In the genomic region with DNA sequence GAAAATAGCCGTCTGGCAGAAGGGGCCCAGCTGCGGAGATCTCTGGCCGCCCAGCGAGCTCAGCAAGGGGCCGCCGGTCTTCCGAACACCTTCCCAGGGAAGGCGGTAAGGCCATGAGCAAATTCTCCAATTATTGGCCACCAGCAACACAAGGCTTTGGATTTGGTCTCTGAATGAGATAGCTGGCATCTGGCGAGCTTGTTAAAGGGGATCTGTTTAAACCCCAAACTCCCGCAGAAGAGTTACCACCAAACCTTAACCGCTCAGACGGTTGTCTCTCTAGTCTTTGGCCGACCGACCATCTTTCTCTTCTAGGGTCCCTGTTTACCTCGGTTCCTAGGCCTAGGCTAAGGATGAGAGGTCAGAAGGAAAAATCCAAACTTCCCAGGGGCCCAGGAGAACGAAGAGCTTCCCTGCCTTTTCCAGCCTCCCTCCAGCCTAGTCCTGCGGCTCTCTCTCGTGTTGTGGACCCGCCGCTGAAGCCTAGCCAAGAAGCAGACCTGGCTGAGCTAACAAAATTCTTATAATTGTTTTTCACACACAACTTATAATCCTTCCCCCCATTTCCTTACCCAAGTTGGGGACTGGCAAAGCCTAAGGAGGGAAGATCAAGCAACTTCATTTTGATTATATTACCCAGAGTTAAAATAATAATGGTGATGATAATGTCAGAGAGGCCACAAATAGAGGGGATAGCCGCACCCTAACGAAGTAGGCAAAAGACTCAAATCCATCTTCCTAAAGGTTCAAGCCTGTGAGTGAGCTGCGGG, we compare ENCODE assay signal across 11 mouse cellular contexts. TPM values are rescaled to one million over a fixed set of nuclear protein-coding genes. Genes with fewer than 3 reads are reported as not detected.
DNase-seq lines count a peak whose midpoint lies in the region; ATAC-seq and TF ChIP-seq lines count a peak whose summit lies in the region.
"Had no signal": no experiment of that assay in that cellular context is flagged by ENCODE, and none has a peak within 500 bp of the region (broad histone marks: within the 10 kb centered on the region; RNA-seq: fewer than 3 reads in every experiment).

No protein-coding gene starts in this region.

- peak overlapping the region; percentile 30 for H3K9ac ChIP-seq in lung, embryonic 15.5 days
- H3K9ac ChIP-seq in hindbrain, embryonic 14.5 days: peak overlapping the region; percentile 97
- H3K9ac ChIP-seq in intestine, embryonic 16.5 days (ENCODE audit: low read depth, low read length): peak overlapping the region; percentile 46
- peak overlapping the region; percentile 100 for H3K9ac ChIP-seq in neural tube, embryonic 13.5 days
- H3K9ac ChIP-seq in forebrain, embryonic 16.5 days (replicated peaks; ENCODE audit: low read depth, low read length): no peak overlapping the region
- H3K9ac ChIP-seq: limb, embryonic 13.5 days had no signal

- no peak for DNase-seq in lung, adult 2 months
- DNase-seq in hindbrain, embryonic 14.5 days (ENCODE audit: low spot score): no peak
- no peak for DNase-seq in ovary, postnatal 36 days (ENCODE audit: low spot score)
- no peak for DNase-seq in embryo, embryonic 10.5 days (ENCODE audit: low spot score)

- no peaks in the 10 kb centered on the region for H3K9me3 ChIP-seq in lung, embryonic 15.5 days
- H3K9me3 ChIP-seq in hindbrain, embryonic 14.5 days (ENCODE audit: control insufficient read depth, low read length): no peaks in the 10 kb centered on the region
- H3K9me3 ChIP-seq in intestine, embryonic 16.5 days (ENCODE audit: control insufficient read depth, low read length): no peaks in the 10 kb centered on the region
- no peaks in the 10 kb centered on the region for H3K9me3 ChIP-seq in neural tube, embryonic 13.5 days
- no peaks in the 10 kb centered on the region for H3K9me3 ChIP-seq in forebrain, embryonic 16.5 days (ENCODE audit: control insufficient read depth, low read length)
- H3K9me3 ChIP-seq: limb, embryonic 13.5 days had no signal

- TF ChIP-seq CTCF in lung, adult 2 months (IDR thresholded peaks at IDR 0.05; ENCODE audit: insufficient read depth, low read length): no peak

- ATAC-seq in lung, embryonic 15.5 days (ENCODE audit: borderline replicate concordance, extremely low read depth, low FRiP score, low TSS enrichment): no peak
- no peak for ATAC-seq in hindbrain, embryonic 14.5 days (ENCODE audit: low FRiP score)
- ATAC-seq in intestine, embryonic 16.5 days: no peak
- ATAC-seq in neural tube, embryonic 13.5 days (ENCODE audit: low read depth): no peak
- ATAC-seq in forebrain, embryonic 16.5 days: no peak

- peaks cover 16% of the 10 kb centered on the region for H3K4me1 ChIP-seq in lung, embryonic 15.5 days
- H3K4me1 ChIP-seq in lung, adult 2 months (ENCODE audit: control insufficient read depth, insufficient read depth, low read length): peaks cover 3% of the 10 kb centered on the region; the same call in 1 of the 2 replicates
- H3K4me1 ChIP-seq in hindbrain, embryonic 14.5 days (replicated peaks; ENCODE audit: control insufficient read depth, insufficient read depth, low read length): no peaks in the 10 kb centered on the region
- peaks cover 24% of the 10 kb centered on the region for H3K4me1 ChIP-seq in intestine, embryonic 16.5 days (ENCODE audit: control insufficient read depth, insufficient read depth, low read length)
- H3K4me1 ChIP-seq in neural tube, embryonic 13.5 days (replicated peaks): peaks cover 80% of the 10 kb centered on the region
- H3K4me1 ChIP-seq in forebrain, embryonic 16.5 days (replicated peaks; ENCODE audit: control insufficient read depth, insufficient read depth, low read length): no peaks in the 10 kb centered on the region; the same call in 1 of the 2 replicates

- 13% methylated on average over 23 of the region's 23 CpGs for WGBS in lung, embryonic 15.5 days
- WGBS in lung, adult 2 months: 43% methylated on average over 23 of the region's 23 CpGs
- 4% methylated on average over 23 of the region's 23 CpGs for WGBS in hindbrain, embryonic 14.5 days
- WGBS in intestine, embryonic 16.5 days: 22% methylated on average over 23 of the region's 23 CpGs
- WGBS in neural tube, embryonic 13.5 days: 3% methylated on average over 23 of the region's 23 CpGs
- WGBS in forebrain, embryonic 16.5 days: 3% methylated on average over 23 of the region's 23 CpGs

- peak overlapping the region; percentile 70 for H3K4me2 ChIP-seq in lung, embryonic 15.5 days
- peak overlapping the region; percentile 77 for H3K4me2 ChIP-seq in hindbrain, embryonic 14.5 days (replicated peaks)
- peak overlapping the region; percentile 79 for H3K4me2 ChIP-seq in intestine, embryonic 16.5 days (ENCODE audit: low read depth, low read length)
- H3K4me2 ChIP-seq in neural tube, embryonic 13.5 days: peak overlapping the region; percentile 96
- H3K4me2 ChIP-seq in forebrain, embryonic 16.5 days (ENCODE audit: low read length): no peak overlapping the region

- no peak for TF ChIP-seq POLR2A in lung, adult 2 months (IDR thresholded peaks at IDR 0.05; ENCODE audit: borderline replicate concordance, extremely low read depth, low read depth, low read length)

- H3K27ac ChIP-seq in lung, embryonic 15.5 days: peak overlapping the region; percentile 85
- H3K27ac ChIP-seq in hindbrain, embryonic 14.5 days: peak overlapping the region; percentile 99
- peak overlapping the region; percentile 46 for H3K27ac ChIP-seq in intestine, embryonic 16.5 days (ENCODE audit: low read length)
- peak overlapping the region; percentile 100 for H3K27ac ChIP-seq in neural tube, embryonic 13.5 days (replicated peaks)
- H3K27ac ChIP-seq in forebrain, embryonic 16.5 days (ENCODE audit: low read length): no peak overlapping the region
- H3K27ac ChIP-seq: limb, embryonic 13.5 days had no signal

- H3K36me3 ChIP-seq in lung, embryonic 15.5 days: no peaks in the 10 kb centered on the region
- H3K36me3 ChIP-seq in hindbrain, embryonic 14.5 days (replicated peaks; ENCODE audit: control insufficient read depth, insufficient read depth): no peaks in the 10 kb centered on the region
- H3K36me3 ChIP-seq in intestine, embryonic 16.5 days (ENCODE audit: control insufficient read depth, insufficient read depth, low read length): no peaks in the 10 kb centered on the region
- H3K36me3 ChIP-seq in neural tube, embryonic 13.5 days: peaks cover 52% of the 10 kb centered on the region
- H3K36me3 ChIP-seq in forebrain, embryonic 16.5 days (ENCODE audit: control insufficient read depth, insufficient read depth): no peaks in the 10 kb centered on the region
- H3K36me3 ChIP-seq: limb, embryonic 13.5 days had no signal

- H3K27me3 ChIP-seq in lung, embryonic 15.5 days: peaks cover 95% of the 10 kb centered on the region
- H3K27me3 ChIP-seq in hindbrain, embryonic 14.5 days (ENCODE audit: control insufficient read depth, insufficient read depth, low read length): peaks cover 88% of the 10 kb centered on the region
- peaks cover 35% of the 10 kb centered on the region for H3K27me3 ChIP-seq in intestine, embryonic 16.5 days (replicated peaks; ENCODE audit: control insufficient read depth, insufficient read depth, low read length)
- H3K27me3 ChIP-seq in neural tube, embryonic 13.5 days: no peaks in the 10 kb centered on the region
- peaks cover 97% of the 10 kb centered on the region for H3K27me3 ChIP-seq in forebrain, embryonic 16.5 days (replicated peaks; ENCODE audit: control insufficient read depth, insufficient read depth, low read length)

- peak overlapping the region; percentile 59 for H3K4me3 ChIP-seq in lung, embryonic 15.5 days
- H3K4me3 ChIP-seq in lung, adult 2 months (replicated peaks; ENCODE audit: extremely low read depth, low read depth, low read length): no peak overlapping the region
- H3K4me3 ChIP-seq in hindbrain, embryonic 14.5 days (replicated peaks; ENCODE audit: low read length): peak overlapping the region; percentile 48
- peak overlapping the region; percentile 50; the same call in 1 of the 2 replicates for H3K4me3 ChIP-seq in intestine, embryonic 16.5 days (ENCODE audit: low read length)
- H3K4me3 ChIP-seq in neural tube, embryonic 13.5 days: peak overlapping the region; percentile 99
- H3K4me3 ChIP-seq in forebrain, embryonic 16.5 days (replicated peaks; ENCODE audit: low read length): no peak overlapping the region
- H3K4me3 ChIP-seq: erythroblast, embryonic 14.5 days had no signal

RNA-seq across cellular contexts. Expression of a gene that starts 0.6 kb away (rescaled TPM):
- 46.1 and 54.1 TPM in 2 replicates for polyA plus RNA-seq in lung, embryonic 15.5 days (2015; fragmentation: Nextera tagmentation; extraction: Ambion mirVana)
- polyA plus RNA-seq in lung, adult 2 months (2012; rRNA removed): 12.1 and 15.6 TPM in 2 replicates
- polyA plus RNA-seq in hindbrain, embryonic 14.5 days (2014; fragmentation: Nextera tagmentation; extraction: Ambion mirVana): 140 and 157 TPM in 2 replicates
- 26.4 and 28.7 TPM in 2 replicates for polyA plus RNA-seq in intestine, embryonic 16.5 days (2015; fragmentation: Nextera tagmentation; extraction: Ambion mirVana)
- 67.1 and 88.3 TPM in 2 replicates for polyA plus RNA-seq in neural tube, embryonic 13.5 days (2015; fragmentation: Nextera tagmentation; extraction: Ambion mirVana)
- polyA plus RNA-seq in forebrain, embryonic 16.5 days (2015; fragmentation: Nextera tagmentation; extraction: Ambion mirVana): not detected in 2 replicates
- polyA plus RNA-seq: cortical plate, adult 2 months; erythroblast, embryonic 14.5 days had no signal

RNA-seq across cellular contexts. Expression of a gene that starts 10.3 kb away (rescaled TPM):
- polyA plus RNA-seq in lung, embryonic 15.5 days (2015; fragmentation: Nextera tagmentation; extraction: Ambion mirVana): 15.2 and 16.9 TPM in 2 replicates
- 8.1 and 8.2 TPM in 2 replicates for polyA plus RNA-seq in lung, adult 2 months (2012; rRNA removed)
- polyA plus RNA-seq in hindbrain, embryonic 14.5 days (2014; fragmentation: Nextera tagmentation; extraction: Ambion mirVana): 71.4 and 90.1 TPM in 2 replicates
- 11.1 and 11.3 TPM in 2 replicates for polyA plus RNA-seq in intestine, embryonic 16.5 days (2015; fragmentation: Nextera tagmentation; extraction: Ambion mirVana)
- 171 and 174 TPM in 2 replicates for polyA plus RNA-seq in neural tube, embryonic 13.5 days (2015; fragmentation: Nextera tagmentation; extraction: Ambion mirVana)
- polyA plus RNA-seq in forebrain, embryonic 16.5 days (2015; fragmentation: Nextera tagmentation; extraction: Ambion mirVana): not detected in 2 replicates
- polyA plus RNA-seq: cortical plate, adult 2 months; erythroblast, embryonic 14.5 days had no signal

RNA-seq across cellular contexts. Expression of a gene that starts 15.5 kb away (rescaled TPM):
- 4.3 and 4.4 TPM in 2 replicates for polyA plus RNA-seq in lung, embryonic 15.5 days (2015; fragmentation: Nextera tagmentation; extraction: Ambion mirVana)
- polyA plus RNA-seq in lung, adult 2 months (2012; rRNA removed): 9.9 and 12.5 TPM in 2 replicates
- polyA plus RNA-seq in hindbrain, embryonic 14.5 days (2014; fragmentation: Nextera tagmentation; extraction: Ambion mirVana): 4.0 and 5.4 TPM in 2 replicates
- 1.8 and 2.0 TPM in 2 replicates for polyA plus RNA-seq in intestine, embryonic 16.5 days (2015; fragmentation: Nextera tagmentation; extraction: Ambion mirVana)
- polyA plus RNA-seq in neural tube, embryonic 13.5 days (2015; fragmentation: Nextera tagmentation; extraction: Ambion mirVana): 7.5 and 8.7 TPM in 2 replicates
- polyA plus RNA-seq in forebrain, embryonic 16.5 days (2015; fragmentation: Nextera tagmentation; extraction: Ambion mirVana): not detected in 2 replicates
- polyA plus RNA-seq: cortical plate, adult 2 months; erythroblast, embryonic 14.5 days had no signal

RNA-seq across cellular contexts. Expression of a gene that starts 16.1 kb away (rescaled TPM):
- 2.5 and 3.0 TPM in 2 replicates for polyA plus RNA-seq in lung, embryonic 15.5 days (2015; fragmentation: Nextera tagmentation; extraction: Ambion mirVana)
- 0.52 and 1.1 TPM in 2 replicates for polyA plus RNA-seq in lung, adult 2 months (2012; rRNA removed)
- 40.8 and 45.6 TPM in 2 replicates for polyA plus RNA-seq in hindbrain, embryonic 14.5 days (2014; fragmentation: Nextera tagmentation; extraction: Ambion mirVana)
- 10.0 and 11.3 TPM in 2 replicates for polyA plus RNA-seq in intestine, embryonic 16.5 days (2015; fragmentation: Nextera tagmentation; extraction: Ambion mirVana)
- polyA plus RNA-seq in neural tube, embryonic 13.5 days (2015; fragmentation: Nextera tagmentation; extraction: Ambion mirVana): 124 and 125 TPM in 2 replicates
- not detected in 2 replicates for polyA plus RNA-seq in forebrain, embryonic 16.5 days (2015; fragmentation: Nextera tagmentation; extraction: Ambion mirVana)
- polyA plus RNA-seq: cortical plate, adult 2 months; erythroblast, embryonic 14.5 days had no signal

RNA-seq across cellular contexts. Expression of a gene that starts 20.6 kb away (rescaled TPM):
- 3.0 and 3.8 TPM in 2 replicates for polyA plus RNA-seq in lung, embryonic 15.5 days (2015; fragmentation: Nextera tagmentation; extraction: Ambion mirVana)
- 11.0 and 13.2 TPM in 2 replicates for polyA plus RNA-seq in lung, adult 2 months (2012; rRNA removed)
- polyA plus RNA-seq in hindbrain, embryonic 14.5 days (2014; fragmentation: Nextera tagmentation; extraction: Ambion mirVana): 12.8 and 17.2 TPM in 2 replicates
- 1.4 and 1.5 TPM in 2 replicates for polyA plus RNA-seq in intestine, embryonic 16.5 days (2015; fragmentation: Nextera tagmentation; extraction: Ambion mirVana)
- 12.8 and 14.7 TPM in 2 replicates for polyA plus RNA-seq in neural tube, embryonic 13.5 days (2015; fragmentation: Nextera tagmentation; extraction: Ambion mirVana)
- polyA plus RNA-seq in forebrain, embryonic 16.5 days (2015; fragmentation: Nextera tagmentation; extraction: Ambion mirVana): not detected in 2 replicates
- polyA plus RNA-seq: cortical plate, adult 2 months; erythroblast, embryonic 14.5 days had no signal

Comparison
In these comparisons a context has a peak if more than half of its experiments do, and no peak if none do; other contexts are left out.
1. H3K4me3 ChIP-seq: peak in lung, embryonic 15.5 days (single experiment), hindbrain, embryonic 14.5 days (single experiment), intestine, embryonic 16.5 days (single experiment) and neural tube, embryonic 13.5 days (single experiment); none in lung, adult 2 months (single experiment) and forebrain, embryonic 16.5 days (single experiment).
2. RNA of a gene that starts 0.6 kb away (polyA plus RNA-seq): 140 to 157 TPM in hindbrain, embryonic 14.5 days, 67.1 to 88.3 TPM in neural tube, embryonic 13.5 days, 46.1 to 54.1 TPM in lung, embryonic 15.5 days, 26.4 to 28.7 TPM in intestine, embryonic 16.5 days and 12.1 to 15.6 TPM in lung, adult 2 months; not detected in forebrain, embryonic 16.5 days; every median in the first group is over 10 times any median in the second.